Mouse (Mus musculus) urinary bladder, postnatal 36 days (tissue): ENCODE results near the gene Mknk2.

Experiments used
- DNase-seq, 2 experiments: peaks; one replicate each; pipeline ENCODE4 v3.0.0; 2022; ENCODE audit warnings: low spot score in 2 of 2, mixed read lengths in 1 of 2

Mknk2 gene

GRCm38 (mm10) chr10:80677942-80678436 lies at the start of gene Mknk2:
Gene Mknk2, minus strand, starts transcription at chr10:80678112.
- DNase-seq, result peak; percentile 90 to 97

- no peak for DNase-seq
Measured at GRCm38 (mm10) chr10:80717281-80717680, 39.4 kb upstream of the Mknk2 start.

- no peak for DNase-seq
Measured at GRCm38 (mm10) chr10:80710834-80711233, 32.9 kb upstream of the Mknk2 start.

- no peak for DNase-seq
Measured at GRCm38 (mm10) chr10:80705479-80705878, 27.6 kb upstream of the Mknk2 start.

- DNase-seq, result no peak
Measured at GRCm38 (mm10) chr10:80705033-80705432, 27.1 kb upstream of the Mknk2 start.

- no peak for DNase-seq
Measured at GRCm38 (mm10) chr10:80704418-80704817, 26.5 kb upstream of the Mknk2 start.

GRCm38 (mm10) chr10:80703643-80704042 lies 25.7 kb upstream of the Mknk2 start:
- no peak for DNase-seq

GRCm38 (mm10) chr10:80702536-80703390 lies 24.9 kb upstream of the Mknk2 start:
- peak; percentile 92 to 96 for DNase-seq

GRCm38 (mm10) chr10:80701721-80702535 lies 24.0 kb upstream of the Mknk2 start, which contains the start of the genes Mob3a and Izumo4:
Gene Mob3a, minus strand, starts transcription at chr10:80701977.
Gene Izumo4, plus strand, starts transcription at chr10:80702184.
- DNase-seq, result peak; percentile 97 to 100

- DNase-seq, result no peak
Measured at GRCm38 (mm10) chr10:80700732-80701131, 22.8 kb upstream of the Mknk2 start.

GRCm38 (mm10) chr10:80700038-80700504 lies 22.2 kb upstream of the Mknk2 start:
- DNase-seq, result no peak

GRCm38 (mm10) chr10:80698605-80699004 lies 20.7 kb upstream of the Mknk2 start:
- DNase-seq, result no peak

GRCm38 (mm10) chr10:80697812-80698211 lies 19.9 kb upstream of the Mknk2 start:
- DNase-seq, result no peak

- no peak for DNase-seq
Measured at GRCm38 (mm10) chr10:80697393-80697787, 19.5 kb upstream of the Mknk2 start.

GRCm38 (mm10) chr10:80696502-80697392 lies 18.8 kb upstream of the Mknk2 start:
- DNase-seq, result no peak

- no peak for DNase-seq
Measured at GRCm38 (mm10) chr10:80695801-80696501, 18.0 kb upstream of the Mknk2 start.

GRCm38 (mm10) chr10:80695186-80695585 lies 17.3 kb upstream of the Mknk2 start:
- peak in 1 of 2 experiments; percentile 39 for DNase-seq

GRCm38 (mm10) chr10:80694159-80694938 lies 16.4 kb upstream of the Mknk2 start:
- no peak for DNase-seq

GRCm38 (mm10) chr10:80693401-80694045 lies 15.6 kb upstream of the Mknk2 start:
- no peak for DNase-seq
